Mouse (Mus musculus): ENCODE measurements around the gene Tomm40.

Tomm40 gene

GRCm38 (mm10) chr7:19686521-19686920 is 28.7 kb downstream of the Tomm40 start:
- no peak for DNase-seq

GRCm38 (mm10) chr7:19685374-19685773 is 29.9 kb downstream of the Tomm40 start:
- DNase-seq, result no peak

GRCm38 (mm10) chr7:19683771-19684201 is 31.5 kb downstream of the Tomm40 start:
- no peak for DNase-seq

GRCm38 (mm10) chr7:19682979-19683378 is 32.3 kb downstream of the Tomm40 start:
- no peak for DNase-seq

GRCm38 (mm10) chr7:19681202-19681694 is 34.0 kb downstream of the Tomm40 start, which contains the start of the genes Gm44805 and Apoc4:
Gm44805 (minus strand) TSS chr7:19681423.
Apoc4 (minus strand) TSS chr7:19681479.
- no peak for DNase-seq

GRCm38 (mm10) chr7:19680702-19681101 is 34.5 kb downstream of the Tomm40 start:
- no peak for DNase-seq

- no peak for DNase-seq
These were observed 36.3 kb downstream of the Tomm40 start for GRCm38 (mm10) chr7:19678901-19679300.

GRCm38 (mm10) chr7:19677872-19678271 is 37.4 kb downstream of the Tomm40 start, which contains the start of gene Apoc2:
Apoc2 (minus strand) TSS chr7:19677941.
- DNase-seq, result no peak

GRCm38 (mm10) chr7:19676662-19677061 is 38.6 kb downstream of the Tomm40 start:
- no peak for DNase-seq

- no peak for DNase-seq
These were observed 39.4 kb downstream of the Tomm40 start for GRCm38 (mm10) chr7:19675824-19676223.

GRCm38 (mm10) chr7:19673083-19673699 is 42.0 kb downstream of the Tomm40 start:
- no peak for DNase-seq

- DNase-seq, result no peak
These were observed 43.7 kb downstream of the Tomm40 start for GRCm38 (mm10) chr7:19671511-19671910.

GRCm38 (mm10) chr7:19668947-19669721 is 46.1 kb downstream of the Tomm40 start:
- DNase-seq, result peak; percentile 96

- no peak for DNase-seq
These were observed 47.8 kb downstream of the Tomm40 start for GRCm38 (mm10) chr7:19667434-19667833.

- DNase-seq, result peak; percentile 36
These were observed 48.5 kb downstream of the Tomm40 start for GRCm38 (mm10) chr7:19666750-19667149.

- DNase-seq, result peak; percentile 99
These were observed 50.0 kb downstream of the Tomm40 start, which contains the start of gene Clptm1 for GRCm38 (mm10) chr7:19664955-19665841. Clptm1 (minus strand) TSS chr7:19665033.

- DNase-seq, result no peak
These were observed 50.7 kb downstream of the Tomm40 start for GRCm38 (mm10) chr7:19664455-19664954.

- DNase-seq, result no peak
These were observed 51.3 kb downstream of the Tomm40 start for GRCm38 (mm10) chr7:19663940-19664339.

GRCm38 (mm10) chr7:19652614-19653013 is 62.6 kb downstream of the Tomm40 start:
- DNase-seq, result no peak

All from retina, postnatal 1 day (tissue).